Mouse (Mus musculus) intestine, embryonic 15.5 days (tissue): ENCODE measurements around the gene Ddx1. TPM values are rescaled to one million over a fixed set of nuclear protein-coding genes. Genes with fewer than 3 reads are reported as not detected.
"Not testable (repeated sequence)": the region's sequence is repeated elsewhere in the genome, so short reads cannot be mapped to it uniquely, and the experiment has no call there.

ENCODE experiments used
- ATAC-seq: fragments of 200-750 bp; cut with Nextera tagmentation; 2 replicates; pipeline ENCODE4 v1.8.0; 2017; ENCODE audit warnings: moderate TSS enrichment, moderate library complexity
- H3K27ac ChIP-seq: fragments of 300-500 bp; sonication (generic); 2 replicates; pipeline ENCODE4 v1.5.1; 2015; ENCODE audit warnings: mild to moderate bottlenecking, inconsistent platforms
- H3K27me3 ChIP-seq: fragments of 300-500 bp; sonication (generic); replicated peaks from 2 replicates; pipeline ENCODE4 v1.6.1; 2015; ENCODE audit warnings: inconsistent platforms
- H3K36me3 ChIP-seq: fragments of 300-500 bp; sonication (generic); 2 replicates; pipeline ENCODE4 v1.6.1; 2015; ENCODE audit warnings: inconsistent platforms
- H3K4me1 ChIP-seq: fragments of 300-500 bp; sonication (generic); replicated peaks from 2 replicates; pipeline ENCODE4 v1.6.1; 2015; ENCODE audit warnings: inconsistent platforms
- H3K4me2 ChIP-seq: fragments of 300-500 bp; sonication (generic); replicated peaks from 2 replicates; pipeline ENCODE4 v1.6.1; 2015; ENCODE audit warnings: mild to moderate bottlenecking, inconsistent platforms
- H3K4me3 ChIP-seq: fragments of 300-500 bp; sonication (generic); replicated peaks from 2 replicates; pipeline ENCODE4 v1.5.1; 2015; ENCODE audit warnings: inconsistent platforms
- H3K9ac ChIP-seq: fragments of 300-500 bp; sonication (generic); 2 replicates; pipeline ENCODE4 v1.6.1; 2015; ENCODE audit warnings: inconsistent platforms
- H3K9me3 ChIP-seq: fragments of 300-500 bp; sonication (generic); 2 replicates; pipeline ENCODE4 v1.6.1; 2016; ENCODE audit warnings: inconsistent platforms
- WGBS: fragments of 180-500 bp; shearing (Covaris S2); methylation state at CpG from one replicate; pipeline ENCODE4 v1.1.7; 2015; 5-methylcytosine and 5-hydroxymethylcytosine counted together
- polyA plus RNA-seq: library from polyadenylated mRNA; unstranded; fragments of >200 nt; fragmentation: Nextera tagmentation; extraction: Ambion mirVana; gene quantifications from 2 replicates; pipeline ENCODE4 v1.2.1, GENCODE M21; 2015

Ddx1 gene
- polyA plus RNA-seq, 1 experiment from 2014 or later: 133 TPM

DNA sequence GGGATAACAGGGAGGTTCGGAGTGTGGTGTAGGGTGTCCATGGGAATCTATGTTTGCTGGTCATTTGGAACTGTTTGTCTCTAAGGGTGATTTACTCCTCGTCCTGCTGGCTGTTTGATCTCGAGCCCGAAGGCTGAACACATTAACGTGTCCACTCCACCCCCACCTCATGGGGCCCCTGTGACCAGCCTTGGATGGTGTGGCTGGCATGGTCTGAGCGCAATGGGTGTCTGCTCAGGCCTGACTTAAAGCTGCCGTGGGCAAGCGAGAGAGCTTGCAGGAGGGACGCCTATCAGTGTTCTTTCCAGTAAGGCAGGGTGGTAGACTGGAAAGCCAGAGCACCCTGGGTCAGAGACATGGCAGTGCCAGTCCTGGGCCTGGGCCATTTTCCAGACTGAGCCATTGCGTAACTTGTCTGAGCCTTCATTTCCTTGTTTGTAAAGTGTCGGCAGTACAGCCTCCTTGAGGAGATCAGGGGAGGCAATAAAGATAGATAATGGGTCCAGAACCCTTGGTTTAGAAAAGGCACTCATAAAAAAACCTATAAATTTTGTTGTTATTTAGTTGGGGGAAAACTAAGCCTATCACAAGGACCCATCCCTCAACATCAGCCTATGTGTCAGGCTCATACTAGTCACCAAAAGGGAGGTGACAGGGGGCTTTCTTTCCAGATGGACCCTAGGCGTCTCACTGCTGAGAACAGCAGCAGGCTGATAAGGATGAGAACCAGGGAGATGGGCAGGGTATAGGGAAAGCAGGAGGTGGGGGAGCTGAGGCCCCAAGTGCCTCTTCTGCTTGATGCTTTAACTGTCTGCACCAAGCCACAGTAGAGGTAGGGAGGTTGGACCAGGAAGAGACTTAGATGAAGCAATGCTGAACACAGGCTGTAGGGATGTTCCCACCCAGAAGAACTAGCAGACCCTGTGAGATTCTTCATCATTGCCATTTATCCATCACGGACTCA is 49.4 kb downstream of the Ddx1 start:
- no peak overlapping the region for H3K4me3 ChIP-seq
- no peak overlapping the region for H3K27ac ChIP-seq
- H3K36me3 ChIP-seq: no peaks in the 10 kb centered on the region
- no peak overlapping the region for H3K9ac ChIP-seq
- H3K27me3 ChIP-seq: no peaks in the 10 kb centered on the region
- peaks cover 4% of the 10 kb centered on the region; the same call in 1 of the 2 replicates for H3K4me1 ChIP-seq
- H3K4me2 ChIP-seq: no peak overlapping the region
- peak; percentile 87 for ATAC-seq
- WGBS: 60% methylated on average over 13 of the region's 13 CpGs
- H3K9me3 ChIP-seq: no peaks in the 10 kb centered on the region

DNA sequence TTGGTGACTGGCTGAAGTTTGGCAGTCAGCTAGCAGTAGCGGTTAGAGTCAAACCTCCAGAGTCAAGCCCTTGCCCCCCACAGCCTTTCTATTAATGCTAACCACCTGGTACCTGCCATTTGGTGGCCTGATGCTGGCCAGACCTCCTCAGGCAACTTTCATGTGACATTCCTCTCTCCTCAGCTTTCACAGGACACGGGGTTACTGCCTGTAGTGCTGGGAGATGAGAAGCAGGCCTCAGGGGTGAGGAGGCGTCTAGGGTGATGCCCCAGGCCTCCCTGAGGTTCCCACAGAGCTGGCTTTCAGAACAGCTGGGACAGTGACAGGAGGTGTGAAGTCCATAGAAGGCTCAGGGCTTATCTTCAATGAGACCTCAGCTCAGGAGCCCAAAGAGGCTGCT is 50.9 kb downstream of the Ddx1 start:
- Histone ChIP-seq H3K27me3 (no peaks in the 10 kb centered on the region), H3K36me3 (no peaks in the 10 kb centered on the region)
- no peak for ATAC-seq

DNA sequence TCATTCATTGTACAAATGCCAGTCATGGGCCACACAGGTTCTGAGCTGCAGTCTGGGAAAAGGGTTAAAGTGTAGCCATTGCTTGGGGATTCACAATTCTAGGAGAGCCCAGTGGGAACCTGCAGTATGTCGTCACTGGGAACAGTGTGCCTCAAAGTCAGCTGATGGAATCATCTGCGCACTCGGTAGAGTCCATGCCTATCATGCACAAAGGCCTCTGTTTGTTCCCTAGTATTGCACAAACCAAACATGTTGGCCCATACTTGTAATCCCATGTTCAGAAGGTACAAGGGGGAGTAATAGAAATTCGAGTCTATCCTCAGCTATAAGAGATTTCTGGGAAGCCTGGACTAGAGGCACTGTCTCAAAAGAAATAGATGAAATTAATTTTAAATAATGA is 52.9 kb downstream of the Ddx1 start:
- 83% methylated on average over 4 of the region's 4 CpGs for WGBS
- H3K36me3 ChIP-seq: no peaks in the 10 kb centered on the region
- no peak for ATAC-seq

More for the DNA sequence above, 50.9 kb downstream of the Ddx1 start:
- H3K4me3 ChIP-seq: no peak overlapping the region
- H3K4me2 ChIP-seq: no peak overlapping the region
- H3K4me1 ChIP-seq: peaks cover 4% of the 10 kb centered on the region; the same call in 1 of the 2 replicates
- H3K9ac ChIP-seq: no peak overlapping the region
- 50% methylated on average over 3 of the region's 3 CpGs for WGBS
- H3K27ac ChIP-seq: no peak overlapping the region
- H3K9me3 ChIP-seq: no peaks in the 10 kb centered on the region

DNA sequence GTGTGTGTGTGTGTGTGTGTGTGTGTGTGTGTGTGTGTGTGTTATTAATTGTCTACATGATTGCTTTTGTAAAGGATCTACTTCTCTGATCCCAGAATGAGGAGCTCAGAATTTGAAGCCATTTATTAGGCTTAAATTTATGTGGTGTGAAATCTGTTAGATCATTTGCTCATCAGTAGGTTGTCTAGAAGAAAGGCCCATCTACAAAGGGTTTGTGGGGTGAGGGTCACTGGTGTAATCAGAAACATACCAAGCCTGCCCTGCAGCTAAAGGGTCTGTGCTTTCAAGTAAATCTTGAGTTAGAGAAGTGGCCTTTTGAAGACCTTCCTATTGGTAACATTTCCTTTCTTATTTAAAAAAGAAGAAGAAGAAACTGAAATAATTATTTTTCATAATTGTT is 53.5 kb downstream of the Ddx1 start:
- no peak for ATAC-seq

More for the DNA sequence above, 52.9 kb downstream of the Ddx1 start:
- H3K4me1 ChIP-seq: peaks cover 4% of the 10 kb centered on the region; the same call in 1 of the 2 replicates
- no peak overlapping the region for H3K4me3 ChIP-seq
- H3K4me2 ChIP-seq: no peak overlapping the region
- H3K27me3 ChIP-seq: no peaks in the 10 kb centered on the region
- H3K9me3 ChIP-seq: no peaks in the 10 kb centered on the region
- no peak overlapping the region for H3K27ac ChIP-seq
- H3K9ac ChIP-seq: no peak overlapping the region

DNA sequence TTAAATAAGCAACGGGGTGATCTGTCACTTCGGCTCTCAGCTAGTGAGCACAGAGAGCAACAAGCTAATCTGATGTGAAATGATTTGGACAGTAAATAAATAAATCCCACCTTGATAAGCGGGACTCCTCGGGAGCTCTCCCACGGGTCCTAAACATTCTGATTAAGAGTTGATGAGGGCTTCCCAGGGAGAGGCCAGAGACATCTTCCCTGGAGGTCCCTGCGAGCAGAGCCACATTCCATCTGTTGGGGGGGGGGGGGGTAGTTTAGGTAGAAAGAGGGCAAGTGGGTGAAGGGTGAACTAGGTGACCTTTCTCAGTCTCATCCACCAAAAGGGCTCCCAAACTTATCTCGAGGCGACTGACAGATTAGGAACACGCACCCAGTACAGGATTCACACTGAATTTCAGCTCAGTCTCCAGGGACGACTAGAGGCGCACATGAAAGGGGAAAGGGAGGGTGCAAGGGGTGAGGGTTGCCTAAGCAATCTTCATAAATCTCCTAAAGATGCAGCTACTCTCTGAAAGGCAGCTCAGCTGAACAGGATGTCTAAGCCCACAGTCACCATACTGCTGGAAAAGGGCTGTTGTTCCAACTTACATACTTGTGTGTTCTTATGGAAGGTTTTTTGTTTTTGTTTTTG is 60.8 kb downstream of the Ddx1 start:
- Histone ChIP-seq H3K27me3 (no peaks in the 10 kb centered on the region), H3K9me3 (no peaks in the 10 kb centered on the region), H3K36me3 (no peaks in the 10 kb centered on the region), H3K27ac (no peak overlapping the region), H3K4me3 (no peak overlapping the region), H3K4me1 (no peaks in the 10 kb centered on the region), H3K9ac (no peak overlapping the region), H3K4me2 (no peak overlapping the region)
- 25% methylated on average over 11 of the region's 11 CpGs for WGBS
- no peak for ATAC-seq

More for the DNA sequence above, 53.5 kb downstream of the Ddx1 start:
- Histone ChIP-seq H3K27ac (no peak overlapping the region), H3K4me2 (no peak overlapping the region), H3K9me3 (no peaks in the 10 kb centered on the region), H3K4me1 (peaks cover 4% of the 10 kb centered on the region; the same call in 1 of the 2 replicates), H3K27me3 (no peaks in the 10 kb centered on the region), H3K9ac (no peak overlapping the region), H3K4me3 (no peak overlapping the region), H3K36me3 (no peaks in the 10 kb centered on the region)

DNA sequence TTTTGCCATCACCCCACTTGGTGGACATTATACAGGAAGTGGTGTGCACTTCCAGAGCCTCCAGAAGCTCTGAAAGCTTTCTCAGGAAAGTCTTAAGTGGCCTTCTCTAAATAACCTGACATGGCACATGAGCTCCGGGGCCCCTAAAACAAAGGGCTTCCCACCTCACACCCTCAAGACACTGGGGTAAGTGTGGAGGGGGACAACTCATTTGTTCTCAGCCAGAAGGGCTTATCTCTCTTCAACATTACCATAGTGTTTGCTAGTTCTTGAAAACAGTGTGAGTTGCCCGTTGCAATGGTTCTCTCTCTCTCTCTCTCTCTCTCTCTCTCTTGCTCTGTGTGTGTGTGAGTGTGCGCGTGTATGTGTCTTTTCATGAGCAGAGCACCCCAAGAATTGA is 62.8 kb downstream of the Ddx1 start:
- H3K9me3 ChIP-seq: no peaks in the 10 kb centered on the region
- H3K36me3 ChIP-seq: no peaks in the 10 kb centered on the region
- H3K9ac ChIP-seq: no peak overlapping the region
- 78% methylated on average over 4 of the region's 4 CpGs for WGBS
- no peak for ATAC-seq
- H3K27ac ChIP-seq: no peak overlapping the region
- H3K4me1 ChIP-seq: peaks cover 2% of the 10 kb centered on the region; the same call in 1 of the 2 replicates
- H3K4me3 ChIP-seq: no peak overlapping the region
- H3K4me2 ChIP-seq: no peak overlapping the region
- no peaks in the 10 kb centered on the region for H3K27me3 ChIP-seq

DNA sequence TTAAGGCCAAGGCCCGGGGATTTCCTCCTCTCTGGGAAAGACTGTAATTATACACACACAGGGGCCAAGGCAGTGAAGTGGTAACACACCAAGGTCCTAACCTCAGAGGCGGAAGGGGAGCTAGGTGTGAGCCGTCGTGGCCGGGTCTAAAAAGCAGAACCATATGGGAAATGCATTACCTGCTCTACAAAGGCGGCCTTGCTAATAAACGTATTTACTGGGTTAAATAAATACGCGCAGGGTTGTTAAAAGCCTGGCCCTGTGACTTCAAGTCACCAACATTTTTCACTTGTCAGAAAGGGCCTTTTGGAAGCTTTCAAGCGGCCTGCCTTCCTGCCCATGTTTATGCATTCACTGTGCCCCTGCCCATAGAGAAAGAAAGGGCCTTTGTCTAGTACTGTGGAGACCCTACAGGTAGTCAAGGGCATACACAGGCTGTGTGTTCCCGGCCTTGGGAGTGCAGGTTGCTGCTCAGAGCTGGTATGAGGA is 64.1 kb downstream of the Ddx1 start:
- 0 out of 2 replicates have a peak overlapping the region, but pooled peaks have one; percentile 19 for H3K27ac ChIP-seq
- no peaks in the 10 kb centered on the region for H3K36me3 ChIP-seq
- H3K4me2 ChIP-seq: no peak overlapping the region
- no peak overlapping the region for H3K9ac ChIP-seq
- no peak overlapping the region for H3K4me3 ChIP-seq
- H3K27me3 ChIP-seq: no peaks in the 10 kb centered on the region
- WGBS: 45% methylated on average over 11 of the region's 11 CpGs
- ATAC-seq: no peak
- H3K9me3 ChIP-seq: no peaks in the 10 kb centered on the region
- H3K4me1 ChIP-seq: peaks cover 10% of the 10 kb centered on the region

DNA sequence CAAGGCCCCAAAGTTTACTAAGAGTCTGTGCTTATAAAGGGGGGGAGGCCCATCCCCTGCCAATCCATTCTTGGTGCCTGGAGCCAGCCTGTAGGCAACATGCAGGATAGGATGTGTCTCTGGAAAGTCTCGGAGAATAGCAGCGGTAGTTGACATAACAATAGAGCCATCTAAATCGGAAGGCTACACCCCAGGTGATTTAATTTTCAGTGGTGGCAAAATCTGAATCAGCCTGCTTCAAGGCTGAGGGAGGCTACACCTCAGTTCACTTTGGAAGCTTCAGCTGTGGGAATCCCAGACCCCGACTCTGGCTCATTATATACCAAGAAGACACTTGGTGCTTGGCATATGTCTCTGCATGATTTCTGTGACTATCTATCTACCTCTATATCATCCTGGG is 64.9 kb downstream of the Ddx1 start:
- ATAC-seq, H3K4me2 ChIP-seq, H3K27me3 ChIP-seq, H3K27ac ChIP-seq, H3K4me1 ChIP-seq, H3K4me3 ChIP-seq, H3K9me3 ChIP-seq, H3K36me3 ChIP-seq, H3K9ac ChIP-seq: not testable (repeated sequence)
- 79% methylated on average over 4 of the region's 4 CpGs for WGBS

DNA sequence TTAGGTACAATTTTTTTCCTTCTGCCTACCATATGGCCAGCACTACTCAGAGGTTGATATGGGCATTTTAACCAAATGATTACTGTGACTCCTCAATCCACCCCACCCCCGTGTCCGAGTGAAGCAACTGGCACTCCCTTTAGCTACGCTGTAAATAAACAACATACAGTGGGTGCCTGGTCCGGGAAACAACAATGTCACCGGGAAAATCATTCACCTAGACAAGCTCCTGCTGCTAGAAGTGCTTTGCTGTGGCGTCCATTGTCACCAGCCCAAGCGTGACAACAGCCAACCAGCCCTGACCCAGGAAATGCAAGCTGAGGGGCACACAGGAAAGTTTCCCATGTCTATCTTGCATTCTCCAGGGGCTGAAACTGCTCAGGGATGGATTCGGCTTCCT is 66.8 kb downstream of the Ddx1 start:
- ATAC-seq: no peak
- Histone ChIP-seq H3K27ac (no peak overlapping the region), H3K9me3 (no peaks in the 10 kb centered on the region), H3K9ac (no peak overlapping the region), H3K36me3 (no peaks in the 10 kb centered on the region), H3K27me3 (no peaks in the 10 kb centered on the region), H3K4me2 (no peak overlapping the region), H3K4me3 (no peak overlapping the region), H3K4me1 (peaks cover 10% of the 10 kb centered on the region)
- WGBS: 72% methylated on average over 8 of the region's 8 CpGs

DNA sequence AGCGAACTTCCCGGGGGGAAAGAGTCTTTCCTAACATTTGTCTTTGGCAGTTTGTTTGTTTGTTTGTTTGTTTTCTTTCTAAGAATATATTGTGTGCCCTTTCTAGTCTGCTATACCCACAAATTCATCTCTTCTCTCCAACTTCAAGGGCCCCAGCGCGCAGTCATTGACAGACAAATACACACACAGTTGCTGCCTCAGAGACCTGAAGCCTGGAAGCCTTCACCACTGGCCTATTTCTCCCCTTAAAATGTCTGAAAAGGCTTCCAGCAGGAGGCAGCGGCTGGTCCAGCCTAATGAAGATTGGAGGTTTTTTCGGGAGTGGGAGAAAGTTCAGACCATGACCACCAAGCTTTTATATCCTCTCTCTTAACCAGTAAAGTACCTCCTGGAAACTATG is 67.3 kb downstream of the Ddx1 start:
- H3K4me2 ChIP-seq: no peak overlapping the region
- H3K9ac ChIP-seq: no peak overlapping the region
- no peak for ATAC-seq
- H3K4me1 ChIP-seq: peaks cover 12% of the 10 kb centered on the region
- no peaks in the 10 kb centered on the region for H3K27me3 ChIP-seq
- no peak overlapping the region for H3K4me3 ChIP-seq
- no peak overlapping the region for H3K27ac ChIP-seq
- H3K9me3 ChIP-seq: no peaks in the 10 kb centered on the region
- no peaks in the 10 kb centered on the region for H3K36me3 ChIP-seq
- WGBS: 80% methylated on average over 6 of the region's 6 CpGs

DNA sequence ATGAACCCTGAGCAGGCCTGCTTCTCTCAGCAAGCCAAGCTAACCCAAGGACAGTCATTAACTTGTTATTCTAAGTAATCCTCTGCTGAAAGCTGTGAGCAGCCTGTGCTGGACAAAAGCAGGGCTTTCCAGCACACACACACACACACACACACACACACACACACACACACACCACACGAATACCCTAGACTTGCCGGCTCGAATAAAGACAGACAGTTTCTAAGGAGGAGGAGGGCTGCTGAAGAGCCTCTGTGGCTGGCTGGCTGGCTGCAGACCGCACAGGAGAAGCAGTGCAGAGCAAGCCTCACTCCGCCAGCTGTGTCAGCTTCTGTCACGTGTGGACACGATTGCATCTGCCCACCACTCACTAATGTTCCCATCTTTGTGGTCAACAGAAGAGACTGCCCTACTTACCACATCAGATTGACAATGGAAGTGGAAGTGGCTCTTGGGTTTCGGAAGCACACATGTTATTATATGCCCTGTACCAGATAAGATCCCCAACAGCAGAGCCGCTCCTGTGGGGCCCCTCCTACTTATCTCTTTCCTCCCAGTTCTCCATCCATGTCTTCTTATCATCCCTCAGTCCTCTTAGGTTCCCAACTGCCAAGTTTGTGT is 68.2 kb downstream of the Ddx1 start:
- peak overlapping the region; percentile 6; the same call in 1 of the 2 replicates for H3K4me2 ChIP-seq
- no peaks in the 10 kb centered on the region for H3K27me3 ChIP-seq
- 0 out of 2 replicates have a peak overlapping the region, but pooled peaks have one; percentile 40 for H3K27ac ChIP-seq
- H3K4me3 ChIP-seq: no peak overlapping the region
- H3K36me3 ChIP-seq: no peaks in the 10 kb centered on the region
- H3K9ac ChIP-seq: no peak overlapping the region
- WGBS: 13% methylated on average over 9 of the region's 9 CpGs
- H3K9me3 ChIP-seq: no peaks in the 10 kb centered on the region
- peak; percentile 72 for ATAC-seq
- peaks cover 12% of the 10 kb centered on the region for H3K4me1 ChIP-seq

DNA sequence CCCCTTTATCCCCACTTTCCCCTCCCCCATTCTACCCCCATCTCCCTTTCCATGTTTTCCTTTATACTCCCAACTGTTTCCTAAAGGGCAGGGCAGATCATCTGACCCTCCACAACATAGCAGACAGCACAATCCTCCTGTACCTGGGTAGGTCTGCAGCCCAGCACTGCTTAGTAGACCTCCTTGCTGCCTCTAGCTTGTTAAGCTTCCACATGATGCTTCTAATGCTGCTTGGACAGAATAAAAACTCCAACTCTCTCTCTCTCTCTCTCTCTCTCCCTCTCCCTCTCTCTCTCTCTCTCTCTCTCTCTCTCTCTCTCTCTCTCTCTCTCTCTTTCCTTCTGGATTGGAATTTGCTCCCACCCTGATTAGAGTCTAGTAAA is 68.7 kb downstream of the Ddx1 start:
- Histone ChIP-seq H3K27me3 (no peaks in the 10 kb centered on the region), H3K4me1 (peaks cover 12% of the 10 kb centered on the region), H3K9ac (no peak overlapping the region), H3K9me3 (no peaks in the 10 kb centered on the region), H3K4me2 (no peak overlapping the region), H3K27ac (no peak overlapping the region), H3K36me3 (no peaks in the 10 kb centered on the region), H3K4me3 (no peak overlapping the region)
- ATAC-seq: no peak
